Mouse (Mus musculus) midbrain, embryonic 10.5 days (tissue): ENCODE measurements around the gene Cc2d2a. TPM values are rescaled to one million over a fixed set of nuclear protein-coding genes. Genes with fewer than 3 reads are reported as not detected.

Source experiments
- DNase-seq: peaks from one replicate; pipeline ENCODE4 v3.0.0-alpha.2; 2017; ENCODE audit warnings: low spot score
- H3K27ac ChIP-seq: fragments of 300-500 bp; sonication (generic); replicated peaks from 2 replicates; pipeline ENCODE4 v1.5.1; 2016; ENCODE audit warnings: mild to moderate bottlenecking
- H3K27me3 ChIP-seq: fragments of 300-500 bp; sonication (generic); 2 replicates; pipeline ENCODE4 v1.6.1; 2016; ENCODE audit warnings: low read depth, mild to moderate bottlenecking; ENCODE audit not compliant: poor library complexity, severe bottlenecking
- H3K36me3 ChIP-seq: fragments of 300-500 bp; sonication (generic); 2 replicates; pipeline ENCODE4 v1.6.1; 2016; ENCODE audit warnings: mild to moderate bottlenecking, moderate library complexity
- H3K4me1 ChIP-seq: fragments of 300-500 bp; sonication (generic); 2 replicates; pipeline ENCODE4 v1.6.1; 2016
- H3K4me3 ChIP-seq: fragments of 300-500 bp; sonication (generic); 2 replicates; pipeline ENCODE4 v1.5.1; 2016; ENCODE audit warnings: mild to moderate bottlenecking, moderate library complexity
- H3K9me3 ChIP-seq: fragments of 300-500 bp; sonication (generic); replicated peaks from 2 replicates; pipeline ENCODE4 v1.6.1; 2016; ENCODE audit warnings: mild to moderate bottlenecking
- WGBS: fragments of 180-500 bp; shearing (Covaris S2); methylation state at CpG from one replicate; pipeline ENCODE4 v1.1.7; 2016; 5-methylcytosine and 5-hydroxymethylcytosine counted together
- polyA plus RNA-seq: library from polyadenylated mRNA; unstranded; fragments of >200 nt; fragmentation: Nextera tagmentation; extraction: Ambion mirVana; gene quantifications from 2 replicates; pipeline ENCODE4 v1.2.1, GENCODE M21; 2016

Gene Cc2d2a
- polyA plus RNA-seq, 1 experiment from 2014 or later: 8.2 TPM

- DNase-seq: peak; percentile 87
- Histone ChIP-seq H3K9me3 (no peaks in the 10 kb centered on the region), H3K27ac (peak overlapping the region; percentile 92), H3K36me3 (peaks cover 25% of the 10 kb centered on the region), H3K4me1 (peaks cover 7% of the 10 kb centered on the region), H3K4me3 (peak overlapping the region; percentile 54), H3K27me3 (no peaks in the 10 kb centered on the region)
- WGBS: under 1% methylated on average over 12 of the region's 12 CpGs
Measured at GRCm38 (mm10) chr5:43672177-43672911, 10.2 kb downstream of the Cc2d2a start.

- Histone ChIP-seq H3K4me3 (peak overlapping the region; percentile 54), H3K9me3 (no peaks in the 10 kb centered on the region), H3K4me1 (peaks cover 7% of the 10 kb centered on the region), H3K27me3 (no peaks in the 10 kb centered on the region), H3K36me3 (peaks cover 31% of the 10 kb centered on the region), H3K27ac (peak overlapping the region; percentile 92)
- DNase-seq: no peak
- WGBS: 75% methylated on average over 2 of the region's 2 CpGs
Measured at GRCm38 (mm10) chr5:43673083-43673482, 10.9 kb downstream of the Cc2d2a start.

DNA sequence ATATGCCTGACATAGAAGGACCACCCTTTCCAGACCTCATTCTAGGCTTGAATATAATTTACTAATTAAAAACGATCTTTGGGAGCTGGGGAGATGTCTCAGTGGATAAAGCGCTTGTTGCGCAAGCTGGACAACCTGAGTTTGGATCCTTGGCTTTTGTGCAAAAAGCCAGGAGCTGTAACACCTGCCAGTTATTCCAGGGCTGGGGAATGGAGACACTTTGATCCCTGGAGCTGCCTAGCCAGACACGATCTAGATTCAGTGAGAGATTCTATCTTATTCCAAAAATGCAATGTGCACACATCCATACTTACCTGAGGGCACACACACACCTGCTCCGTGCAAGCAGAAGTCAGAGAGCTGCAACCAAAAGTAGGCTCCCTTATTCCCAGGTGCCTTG, 23.3 kb downstream of the Cc2d2a start:
- 93% methylated on average over 5 of the region's 5 CpGs for WGBS
- no peak for DNase-seq
- no peaks in the 10 kb centered on the region for H3K27me3 ChIP-seq
- no peaks in the 10 kb centered on the region for H3K4me1 ChIP-seq
- H3K36me3 ChIP-seq: peaks cover 99% of the 10 kb centered on the region
- no peaks in the 10 kb centered on the region for H3K9me3 ChIP-seq
- no peak overlapping the region for H3K4me3 ChIP-seq
- no peak overlapping the region for H3K27ac ChIP-seq

DNA sequence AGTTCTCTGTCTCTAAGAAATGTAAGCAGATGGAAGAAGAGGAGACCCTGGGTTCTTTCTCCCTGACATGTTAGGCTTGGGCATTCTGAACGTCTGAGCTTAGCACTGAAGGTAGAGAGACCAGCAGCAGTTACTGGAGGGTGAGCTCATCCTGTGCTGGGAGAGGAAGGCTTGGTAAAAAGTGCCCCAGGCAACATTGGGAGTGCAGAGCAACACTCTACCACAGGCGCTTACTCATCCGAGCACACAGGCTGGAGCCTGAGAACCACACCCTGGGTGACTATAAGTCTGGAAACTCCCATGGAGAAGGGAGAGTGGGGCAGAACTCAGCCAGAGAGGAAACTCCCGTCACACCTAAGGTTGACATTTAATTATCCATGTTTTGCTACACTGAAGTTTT, 30.3 kb downstream of the Cc2d2a start:
- no peaks in the 10 kb centered on the region for H3K27me3 ChIP-seq
- no peak for DNase-seq
- H3K9me3 ChIP-seq: no peaks in the 10 kb centered on the region
- H3K4me3 ChIP-seq: no peak overlapping the region
- peaks cover 85% of the 10 kb centered on the region for H3K36me3 ChIP-seq
- 79% methylated on average over 4 of the region's 4 CpGs for WGBS
- H3K4me1 ChIP-seq: no peaks in the 10 kb centered on the region
- no peak overlapping the region for H3K27ac ChIP-seq

- 96% methylated on average over 3 of the region's 3 CpGs for WGBS
- Histone ChIP-seq H3K9me3 (no peaks in the 10 kb centered on the region), H3K27ac (no peak overlapping the region), H3K4me1 (no peaks in the 10 kb centered on the region), H3K36me3 (peaks cover 77% of the 10 kb centered on the region), H3K27me3 (no peaks in the 10 kb centered on the region), H3K4me3 (no peak overlapping the region)
- DNase-seq: no peak
Measured at GRCm38 (mm10) chr5:43697133-43697532, 35.0 kb downstream of the Cc2d2a start.

- Histone ChIP-seq H3K9me3 (no peaks in the 10 kb centered on the region), H3K27ac (no peak overlapping the region), H3K4me1 (no peaks in the 10 kb centered on the region), H3K27me3 (no peaks in the 10 kb centered on the region), H3K36me3 (peaks cover 85% of the 10 kb centered on the region), H3K4me3 (no peak overlapping the region)
- no peak for DNase-seq
Measured at GRCm38 (mm10) chr5:43699240-43699639, 37.1 kb downstream of the Cc2d2a start.

- no peak overlapping the region for H3K4me3 ChIP-seq
- WGBS: 79% methylated on average over 5 of the region's 5 CpGs
Measured at GRCm38 (mm10) chr5:43721538-43722451, 59.6 kb downstream of the Cc2d2a start.

GRCm38 (mm10) chr5:43722452-43722783, 60.3 kb downstream of the Cc2d2a start:
- H3K9me3 ChIP-seq: no peaks in the 10 kb centered on the region
- DNase-seq: no peak
- H3K36me3 ChIP-seq: peaks cover 74% of the 10 kb centered on the region
- H3K27me3 ChIP-seq: no peaks in the 10 kb centered on the region
- WGBS: 88% methylated on average over 6 of the region's 6 CpGs
- no peak overlapping the region for H3K4me3 ChIP-seq
- H3K4me1 ChIP-seq: no peaks in the 10 kb centered on the region
- H3K27ac ChIP-seq: no peak overlapping the region

More at GRCm38 (mm10) chr5:43721538-43722451, 59.6 kb downstream of the Cc2d2a start:
- no peak for DNase-seq
- H3K27ac ChIP-seq: no peak overlapping the region
- H3K27me3 ChIP-seq: no peaks in the 10 kb centered on the region
- H3K4me1 ChIP-seq: no peaks in the 10 kb centered on the region
- H3K36me3 ChIP-seq: peaks cover 69% of the 10 kb centered on the region
- H3K9me3 ChIP-seq: no peaks in the 10 kb centered on the region

DNA sequence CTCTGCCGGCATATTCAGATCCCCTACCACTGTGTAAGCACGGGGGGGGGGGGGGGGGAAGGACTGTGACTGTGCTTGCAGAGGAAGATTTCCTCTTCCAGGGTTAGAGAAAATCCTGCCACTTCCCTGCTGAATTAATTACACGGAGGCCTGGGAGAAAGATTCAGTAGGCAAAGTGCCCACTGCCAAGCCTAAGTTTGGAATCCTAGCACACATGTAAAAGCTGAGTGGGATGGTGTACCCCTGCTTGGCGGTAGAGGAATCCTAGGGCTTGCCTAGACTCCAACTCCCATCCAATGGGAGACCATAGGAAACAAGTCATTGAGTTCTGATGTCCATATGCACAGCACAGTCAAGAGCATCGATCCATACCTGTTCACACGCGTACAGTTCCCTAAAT, 61.7 kb downstream of the Cc2d2a start:
- 85% methylated on average over 7 of the region's 7 CpGs for WGBS
- no peak overlapping the region for H3K27ac ChIP-seq
- H3K36me3 ChIP-seq: peaks cover 72% of the 10 kb centered on the region
- H3K9me3 ChIP-seq: no peaks in the 10 kb centered on the region
- H3K4me1 ChIP-seq: no peaks in the 10 kb centered on the region
- no peak overlapping the region for H3K4me3 ChIP-seq
- no peak for DNase-seq
- no peaks in the 10 kb centered on the region for H3K27me3 ChIP-seq

DNA sequence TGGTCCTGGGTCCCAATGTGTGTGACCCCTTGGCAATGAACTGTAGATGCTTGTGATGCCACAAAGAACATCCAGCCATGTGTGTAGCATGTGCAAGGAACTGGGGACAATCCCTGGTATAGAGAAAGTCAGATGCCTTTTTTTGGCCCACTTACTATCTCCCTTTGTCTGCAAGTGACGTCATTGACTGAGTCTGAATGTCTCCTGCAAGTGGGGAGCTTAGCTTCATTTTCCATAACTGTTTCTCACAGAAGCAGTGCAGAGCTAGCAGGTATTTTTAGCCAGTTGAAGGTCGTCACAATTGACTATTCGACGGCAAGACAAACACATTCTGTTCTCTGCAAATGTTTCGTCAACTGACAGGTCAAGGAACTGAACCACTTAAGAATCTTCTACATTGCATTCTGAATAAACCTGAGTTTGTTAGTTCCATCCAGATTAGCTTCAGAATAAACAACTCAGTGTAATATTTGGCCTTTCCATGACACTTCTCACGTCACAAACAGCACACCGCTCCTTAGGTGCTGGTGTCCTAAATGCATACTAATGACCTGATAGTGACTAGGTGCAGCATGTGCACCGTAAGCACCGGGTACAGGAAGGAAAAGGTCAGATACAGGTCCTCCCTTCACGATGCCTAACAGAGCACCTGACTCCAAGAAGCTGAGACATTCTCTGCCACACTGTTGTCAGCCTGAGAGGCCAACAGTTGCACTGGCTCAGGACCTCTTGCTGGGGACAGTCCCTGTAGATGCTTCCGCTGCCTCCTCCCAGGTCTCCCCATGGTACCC, 66.4 kb downstream of the Cc2d2a start:
- no peak overlapping the region for H3K4me3 ChIP-seq
- 88% methylated on average over 11 of the region's 11 CpGs for WGBS
- no peak for DNase-seq
- peaks cover 65% of the 10 kb centered on the region for H3K36me3 ChIP-seq
- H3K27me3 ChIP-seq: no peaks in the 10 kb centered on the region
- H3K9me3 ChIP-seq: no peaks in the 10 kb centered on the region
- H3K27ac ChIP-seq: no peak overlapping the region
- H3K4me1 ChIP-seq: no peaks in the 10 kb centered on the region

GRCm38 (mm10) chr5:43732381-43732780, 70.2 kb downstream of the Cc2d2a start:
- H3K36me3 ChIP-seq: peaks cover 52% of the 10 kb centered on the region
- WGBS: 83% methylated on average over 8 of the region's 8 CpGs

DNA sequence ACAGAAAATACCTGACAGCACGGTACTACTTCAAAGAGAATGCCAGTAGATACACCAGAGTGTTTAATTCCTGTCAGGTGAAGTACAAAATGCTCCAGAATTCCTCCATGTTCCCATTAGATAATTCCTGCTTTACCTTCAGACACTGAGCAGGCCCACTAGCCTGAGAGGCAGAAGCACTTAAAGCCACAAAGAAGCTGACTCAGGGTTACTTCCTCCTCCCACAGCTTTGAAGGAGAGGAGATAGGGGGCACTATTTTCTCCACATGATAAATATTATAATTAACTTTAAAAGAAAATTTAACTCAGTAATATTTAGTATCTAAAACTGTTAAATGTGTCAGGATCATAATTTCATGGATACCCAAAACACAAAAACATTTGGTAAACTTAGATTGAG, 82.0 kb downstream of the Cc2d2a start:
- no peak overlapping the region for H3K27ac ChIP-seq
- no peaks in the 10 kb centered on the region for H3K4me1 ChIP-seq
- DNase-seq: no peak
- WGBS: 98% methylated on average over 1 of the region's 1 CpGs
- H3K9me3 ChIP-seq: no peaks in the 10 kb centered on the region
- peaks cover 58% of the 10 kb centered on the region for H3K36me3 ChIP-seq
- no peak overlapping the region for H3K4me3 ChIP-seq
- no peaks in the 10 kb centered on the region for H3K27me3 ChIP-seq

More at GRCm38 (mm10) chr5:43732381-43732780, 70.2 kb downstream of the Cc2d2a start:
- Histone ChIP-seq H3K4me1 (no peaks in the 10 kb centered on the region), H3K4me3 (no peak overlapping the region), H3K9me3 (no peaks in the 10 kb centered on the region), H3K27ac (no peak overlapping the region), H3K27me3 (no peaks in the 10 kb centered on the region)
- DNase-seq: no peak
